Mouse (Mus musculus): ENCODE measurements around the gene Anapc2. TPM values are rescaled to one million over a fixed set of nuclear protein-coding genes. Genes with fewer than 3 reads are reported as not detected.
"Not testable (repeated sequence)": the region's sequence is repeated elsewhere in the genome, so short reads cannot be mapped to it uniquely, and the experiment has no call there.

The Anapc2 gene
- polyA plus RNA-seq, 1 experiment from 2014 or later: 147 TPM

DNA sequence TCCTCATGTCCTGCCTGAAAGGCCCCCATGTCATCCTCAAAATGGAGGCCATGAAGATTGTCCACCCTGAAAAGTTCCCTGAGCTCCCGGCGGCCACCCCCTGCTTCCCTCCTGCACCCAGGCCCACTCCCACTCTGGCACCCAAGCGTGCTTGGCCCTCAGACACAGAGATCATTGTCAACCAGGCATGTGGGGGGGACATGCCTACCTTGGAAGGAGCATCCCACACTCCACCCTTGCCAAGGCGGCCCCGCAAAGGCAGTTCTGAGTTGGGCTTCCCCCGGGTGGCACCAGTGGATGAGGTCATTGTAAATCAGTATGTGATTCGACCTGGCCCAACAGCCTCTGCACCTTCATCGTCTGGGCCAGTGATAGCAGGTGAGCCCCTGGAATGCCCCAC lies 28.9 kb upstream of the Anapc2 start:
- peaks cover 35% of the 10 kb centered on the region for H3K36me3 ChIP-seq
- H3K27me3 ChIP-seq: peaks cover 7% of the 10 kb centered on the region; the same call in 1 of the 2 replicates
- peak overlapping the region; percentile 71 for H3K4me2 ChIP-seq (replicated peaks)
- 80% methylated on average over 8 of the region's 8 CpGs for WGBS
- no peaks in the 10 kb centered on the region for H3K9me3 ChIP-seq
- peak overlapping the region; percentile 56 for H3K4me3 ChIP-seq (replicated peaks)
- peak overlapping the region; percentile 78 for H3K9ac ChIP-seq (replicated peaks)
- ATAC-seq: no peak
- H3K4me1 ChIP-seq (replicated peaks): peaks cover 35% of the 10 kb centered on the region
- H3K27ac ChIP-seq: no peak overlapping the region

DNA sequence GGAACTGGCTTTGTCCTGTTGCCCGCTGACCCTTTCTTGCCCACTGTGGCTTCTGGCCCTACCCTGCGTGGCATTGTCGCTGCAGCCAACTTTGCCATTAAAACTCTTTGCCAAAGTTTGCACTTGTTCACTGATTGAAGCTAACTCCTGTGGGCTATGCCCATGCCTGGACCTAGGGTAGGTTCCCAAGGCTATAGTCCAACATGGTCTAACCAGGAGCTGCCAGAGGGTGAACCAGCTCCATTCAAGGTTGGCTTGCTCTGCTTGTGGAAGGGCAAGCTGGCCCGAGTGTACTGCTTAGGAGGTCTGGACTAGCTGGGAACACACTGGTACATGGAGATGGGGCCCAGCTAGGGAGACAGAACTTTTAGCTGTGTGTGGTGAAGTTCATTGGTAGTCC lies 28.1 kb upstream of the Anapc2 start:
- Histone ChIP-seq H3K4me3 (replicated peaks) (no peak overlapping the region), H3K27ac (no peak overlapping the region), H3K4me2 (replicated peaks) (no peak overlapping the region), H3K4me1 (replicated peaks) (peaks cover 35% of the 10 kb centered on the region), H3K36me3 (peaks cover 43% of the 10 kb centered on the region), H3K9ac (replicated peaks) (no peak overlapping the region), H3K27me3 (peaks cover 5% of the 10 kb centered on the region; the same call in 1 of the 2 replicates), H3K9me3 (no peaks in the 10 kb centered on the region)
- WGBS: 88% methylated on average over 4 of the region's 4 CpGs
- no peak for ATAC-seq

DNA sequence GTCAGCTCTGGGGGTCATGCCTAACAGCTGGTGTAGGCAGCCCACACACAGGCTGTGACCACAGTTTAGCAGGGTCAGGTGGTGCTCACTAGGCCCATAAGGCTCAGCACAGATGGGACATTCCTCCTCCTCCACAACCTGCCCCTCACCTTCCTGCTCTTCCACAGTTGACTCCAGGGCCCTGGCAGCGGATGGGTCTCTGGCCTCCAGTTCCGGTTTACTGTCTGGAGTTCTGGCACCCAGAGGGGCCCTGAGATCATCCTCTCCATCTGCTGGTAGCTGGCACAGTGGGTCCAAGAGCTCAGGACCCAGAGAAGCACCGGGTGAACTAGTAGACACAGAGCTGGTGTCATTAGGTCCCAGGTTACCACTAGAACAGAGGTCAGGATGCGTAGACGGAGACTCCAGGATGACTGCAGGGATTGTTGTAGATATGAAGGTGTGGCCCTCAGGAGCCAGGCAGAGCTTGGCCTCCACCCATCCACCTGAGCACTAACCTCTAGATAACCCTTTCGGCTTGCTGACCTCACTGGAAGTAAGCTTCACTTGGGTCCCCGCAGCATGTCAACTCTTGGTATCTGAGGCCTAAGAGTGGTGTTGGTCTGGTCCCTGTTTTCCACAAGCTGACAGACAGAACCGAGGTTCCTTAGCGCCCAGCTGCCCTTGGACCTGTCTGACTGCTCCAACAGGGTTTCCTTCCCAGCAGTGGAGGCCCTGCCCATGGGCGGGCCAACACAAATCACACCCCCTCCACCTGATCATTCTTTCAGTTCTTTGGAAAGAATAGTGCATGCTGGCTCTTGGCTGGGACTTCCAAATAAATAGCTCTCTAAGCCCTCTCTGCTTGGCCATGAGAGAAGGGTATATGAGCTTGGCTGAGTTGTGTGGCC lies 25.9 kb upstream of the Anapc2 start, which contains the start of gene AL732309.1:
TSS of gene AL732309.1 (minus strand) at position 681 of the 890 bp plus-strand sequence.
- peaks cover 3% of the 10 kb centered on the region; the same call in 1 of the 2 replicates for H3K27me3 ChIP-seq
- no peak within 1 kb of the TSS for H3K4me2 ChIP-seq (replicated peaks)
- 94% methylated on average over 10 of the region's 10 CpGs for WGBS
- H3K9ac ChIP-seq (replicated peaks): no peak within 1 kb of the TSS
- peaks cover 64% of the 10 kb centered on the region for H3K36me3 ChIP-seq
- H3K4me1 ChIP-seq (replicated peaks): peaks cover 25% of the 10 kb centered on the region
- no peak for ATAC-seq
- H3K4me3 ChIP-seq (replicated peaks): no peak within 1 kb of the TSS
- no peak within 1 kb of the TSS for H3K27ac ChIP-seq
- H3K9me3 ChIP-seq: no peaks in the 10 kb centered on the region

DNA sequence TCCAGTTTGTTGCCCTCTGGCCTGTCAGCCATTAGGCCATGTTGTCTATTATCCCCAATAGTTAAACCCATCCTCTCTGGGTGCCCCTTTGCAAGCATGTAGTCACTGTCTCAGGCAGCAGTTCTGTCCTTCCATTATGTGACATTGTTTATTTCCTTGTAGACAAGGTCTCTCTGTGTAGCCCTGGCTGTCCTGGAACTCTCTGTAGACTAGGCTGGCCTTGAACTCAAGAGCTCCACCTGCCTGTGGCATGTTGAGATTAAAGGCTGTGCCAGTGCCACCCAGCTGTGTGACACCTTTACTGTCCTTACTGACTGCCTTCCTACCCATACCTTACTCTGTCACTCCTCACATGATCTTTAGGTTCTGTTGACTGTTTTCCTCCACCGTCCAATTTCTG lies 19.9 kb upstream of the Anapc2 start:
- no peak overlapping the region for H3K9ac ChIP-seq (replicated peaks)
- H3K27ac ChIP-seq: no peak overlapping the region
- 85% methylated on average over 1 of the region's 1 CpGs for WGBS
- no peaks in the 10 kb centered on the region for H3K9me3 ChIP-seq
- peaks cover 23% of the 10 kb centered on the region for H3K4me1 ChIP-seq (replicated peaks)
- H3K36me3 ChIP-seq: peaks cover 58% of the 10 kb centered on the region
- no peak overlapping the region for H3K4me2 ChIP-seq (replicated peaks)
- H3K27me3 ChIP-seq: no peaks in the 10 kb centered on the region
- no peak overlapping the region for H3K4me3 ChIP-seq (replicated peaks)
- ATAC-seq: no peak

DNA sequence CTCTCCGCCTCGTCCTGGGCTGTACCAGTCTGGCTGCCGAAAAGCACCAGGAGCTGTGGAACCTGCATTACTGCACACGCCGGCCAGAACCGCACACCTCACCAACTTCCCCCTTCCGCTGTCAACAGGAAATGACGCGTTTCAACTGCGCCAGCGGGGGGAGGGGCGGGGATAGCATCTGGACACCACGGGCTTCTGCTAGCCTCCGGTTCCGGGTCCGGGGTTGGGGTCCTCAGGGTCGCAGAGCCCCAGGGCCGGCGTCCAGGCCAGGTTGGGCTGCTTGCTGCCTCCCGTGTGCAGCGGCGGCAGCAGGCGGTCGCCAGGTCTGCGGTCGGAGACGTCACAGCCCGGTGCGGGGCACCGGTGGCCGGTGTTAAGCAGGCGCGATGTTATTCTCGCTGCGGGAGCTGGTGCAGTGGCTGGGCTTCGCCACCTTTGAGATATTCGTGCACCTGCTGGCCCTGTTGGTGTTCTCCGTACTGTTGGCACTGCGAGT lies 16.9 kb upstream of the Anapc2 start, which contains the start of gene Tmem203:
TSS of gene Tmem203 (plus strand) at position 156 of the 496 bp plus-strand sequence.
- Histone ChIP-seq H3K4me2 (replicated peaks) (peak within 1 kb of the TSS; percentile 91), H3K9me3 (no peaks in the 10 kb centered on the region), H3K9ac (replicated peaks) (peak within 1 kb of the TSS; percentile 90), H3K27ac (peak within 1 kb of the TSS; percentile 82), H3K27me3 (no peaks in the 10 kb centered on the region), H3K4me1 (replicated peaks) (peaks cover 26% of the 10 kb centered on the region), H3K36me3 (peaks cover 28% of the 10 kb centered on the region), H3K4me3 (replicated peaks) (peak within 1 kb of the TSS; percentile 99)
- WGBS: 0% methylated on average over 39 of the region's 39 CpGs
- ATAC-seq: peak; percentile 92

DNA sequence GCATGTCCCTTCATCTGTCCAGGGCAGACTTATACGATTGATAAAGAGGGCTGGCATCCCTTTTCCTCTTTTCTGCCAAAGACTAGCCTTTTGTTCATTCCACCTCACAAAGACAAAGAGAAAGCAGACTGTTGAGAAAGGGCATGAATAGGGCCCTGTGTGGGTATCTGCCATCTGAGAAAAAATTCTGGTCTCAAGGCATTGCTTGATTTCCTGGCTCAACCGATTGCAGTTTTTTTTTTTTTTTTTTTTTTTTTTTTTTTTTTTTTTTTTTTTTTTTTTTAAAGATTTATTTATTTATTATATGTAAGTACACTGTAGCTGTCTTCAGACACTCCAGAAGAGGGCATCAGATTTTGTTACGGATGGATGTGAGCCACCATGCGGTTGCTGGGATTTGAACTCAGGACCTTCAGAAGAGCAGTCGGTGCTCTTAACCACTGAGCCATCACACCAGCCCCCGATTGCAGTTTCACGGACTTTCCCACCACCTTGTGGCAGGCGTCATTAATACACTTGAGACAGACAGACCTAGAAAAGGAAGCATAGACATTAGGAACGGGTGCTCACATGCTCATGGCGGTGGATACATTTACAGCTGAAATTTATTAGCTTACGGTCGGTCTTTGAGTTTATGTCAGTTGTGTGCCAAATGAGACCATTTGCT lies 15.7 kb upstream of the Anapc2 start:
- not testable (repeated sequence) for H3K9me3 ChIP-seq, ATAC-seq, H3K27me3 ChIP-seq, H3K27ac ChIP-seq
- 63% methylated on average over 12 of the region's 12 CpGs for WGBS
- Histone ChIP-seq H3K9ac (replicated peaks) (peak overlapping the region; percentile 90), H3K4me2 (replicated peaks) (peak overlapping the region; percentile 91), H3K4me1 (replicated peaks) (peaks cover 26% of the 10 kb centered on the region), H3K36me3 (peaks cover 18% of the 10 kb centered on the region), H3K4me3 (replicated peaks) (peak overlapping the region; percentile 99)

DNA sequence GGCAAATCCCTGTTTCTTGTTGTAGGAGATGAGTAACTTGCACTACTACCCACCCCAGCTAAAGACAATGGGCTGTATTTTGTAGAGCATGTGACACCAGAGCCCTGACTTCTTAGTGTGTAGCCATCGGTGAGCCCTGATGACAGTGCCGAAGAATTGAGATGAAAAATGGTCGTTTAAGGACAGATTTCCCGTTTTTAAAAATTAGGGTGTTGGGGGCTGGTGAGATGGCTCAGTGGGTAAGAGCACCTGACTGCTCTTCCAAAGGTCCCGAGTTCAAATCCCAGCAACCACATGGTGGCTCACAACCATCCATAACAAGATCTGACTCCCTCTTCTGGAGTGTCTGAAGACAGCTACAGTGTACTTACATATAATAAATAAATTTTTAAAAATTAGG lies 15.0 kb upstream of the Anapc2 start:
- not testable (repeated sequence) for H3K27me3 ChIP-seq; H3K4me2 ChIP-seq (replicated peaks); H3K27ac ChIP-seq; H3K9me3 ChIP-seq; ATAC-seq; H3K9ac ChIP-seq (replicated peaks); H3K4me3 ChIP-seq (replicated peaks)
- peaks cover 30% of the 10 kb centered on the region for H3K4me1 ChIP-seq (replicated peaks)
- peaks cover 11% of the 10 kb centered on the region for H3K36me3 ChIP-seq
- 89% methylated on average over 5 of the region's 5 CpGs for WGBS

DNA sequence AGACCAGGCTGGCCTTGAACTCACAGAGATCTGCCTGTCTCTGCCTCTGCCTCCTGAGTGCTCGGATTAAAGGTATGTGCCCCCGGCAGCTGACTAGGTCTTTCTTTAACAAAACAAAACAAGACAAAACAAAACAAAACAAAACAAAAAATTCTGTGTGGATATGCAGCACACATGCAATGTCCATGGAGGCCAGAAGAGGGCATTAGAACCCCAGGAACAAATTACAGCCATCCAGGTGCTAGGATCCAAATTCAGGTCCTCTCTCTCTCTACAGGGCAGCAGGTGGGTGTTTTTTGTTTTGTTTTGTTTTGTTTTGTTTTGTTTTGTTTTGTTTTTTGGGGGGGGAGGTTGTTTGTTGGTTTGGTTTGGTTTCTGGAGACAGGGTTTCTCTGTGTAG lies 13.4 kb upstream of the Anapc2 start:
- H3K27ac ChIP-seq: no peak overlapping the region
- WGBS: 43% methylated on average over 2 of the region's 2 CpGs
- H3K9ac ChIP-seq (replicated peaks): no peak overlapping the region
- H3K4me1 ChIP-seq (replicated peaks): peaks cover 40% of the 10 kb centered on the region
- ATAC-seq: no peak
- H3K36me3 ChIP-seq: no peaks in the 10 kb centered on the region
- H3K9me3 ChIP-seq: no peaks in the 10 kb centered on the region
- peaks cover 6% of the 10 kb centered on the region for H3K27me3 ChIP-seq
- H3K4me3 ChIP-seq (replicated peaks): no peak overlapping the region
- H3K4me2 ChIP-seq (replicated peaks): no peak overlapping the region

DNA sequence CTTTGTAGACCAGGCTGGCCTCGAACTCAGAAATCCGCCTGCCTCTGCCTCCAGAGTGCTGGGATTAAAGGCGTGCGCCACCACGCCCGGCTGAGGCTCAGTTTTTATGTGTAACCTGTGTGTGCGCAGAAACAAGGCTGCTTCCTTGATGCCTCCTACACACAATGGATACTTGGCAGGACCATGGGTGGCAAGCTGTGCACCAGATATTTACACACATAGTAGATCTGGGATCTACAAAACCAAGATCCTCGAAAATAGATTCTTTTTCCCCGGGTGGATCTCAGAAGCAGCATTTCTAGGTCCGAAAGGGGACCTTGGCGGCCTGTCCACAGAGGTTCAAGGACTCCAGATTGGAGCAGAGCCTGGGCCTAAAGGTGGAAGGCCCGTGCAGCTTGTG lies 10.4 kb upstream of the Anapc2 start:
- peak overlapping the region; percentile 64 for H3K27ac ChIP-seq
- 46% methylated on average over 12 of the region's 12 CpGs for WGBS
- peaks cover 51% of the 10 kb centered on the region for H3K4me1 ChIP-seq (replicated peaks)
- H3K4me3 ChIP-seq (replicated peaks): peak overlapping the region; percentile 80
- 0 out of 2 replicates have a peak, but pooled peaks have one; percentile 2 for ATAC-seq
- H3K9ac ChIP-seq (replicated peaks): peak overlapping the region; percentile 64; the same call in 1 of the 2 replicates
- H3K36me3 ChIP-seq: no peaks in the 10 kb centered on the region
- peaks cover 16% of the 10 kb centered on the region for H3K27me3 ChIP-seq
- no peaks in the 10 kb centered on the region for H3K9me3 ChIP-seq
- peak overlapping the region; percentile 100 for H3K4me2 ChIP-seq (replicated peaks)

DNA sequence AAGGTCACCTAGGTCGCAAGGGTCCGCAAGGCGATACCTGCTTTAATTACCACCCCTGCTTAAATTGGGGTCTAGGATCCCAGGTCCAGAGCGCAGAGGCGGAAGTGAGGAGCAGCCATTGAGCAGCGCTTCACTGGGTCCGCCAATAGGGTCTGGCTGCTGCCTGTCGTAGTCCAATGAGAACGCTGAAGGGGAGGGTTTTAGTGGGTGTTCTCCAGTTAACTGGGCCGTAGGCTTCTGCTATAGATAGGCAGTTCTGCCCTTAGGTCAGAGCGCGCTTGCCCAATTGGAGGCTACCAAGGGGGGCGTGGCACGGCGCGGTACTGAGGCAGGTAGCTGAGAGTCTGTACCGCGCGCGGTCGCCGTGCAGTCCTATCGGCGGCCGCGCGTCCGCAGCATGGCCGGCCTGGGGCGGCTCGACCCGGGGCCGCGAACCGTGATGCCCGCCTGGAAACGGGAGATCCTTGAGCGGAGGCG lies 9.9 kb upstream of the Anapc2 start, which contains the start of gene Tprn:
TSS of gene Tprn (plus strand) at position 328 of the 477 bp plus-strand sequence.
- Histone ChIP-seq H3K4me2 (replicated peaks) (peak within 1 kb of the TSS; percentile 100), H3K36me3 (no peaks in the 10 kb centered on the region), H3K4me1 (replicated peaks) (peaks cover 52% of the 10 kb centered on the region), H3K27me3 (peaks cover 16% of the 10 kb centered on the region), H3K9ac (replicated peaks) (peak within 1 kb of the TSS; percentile 80), H3K9me3 (no peaks in the 10 kb centered on the region), H3K27ac (peak within 1 kb of the TSS; percentile 64), H3K4me3 (replicated peaks) (peak within 1 kb of the TSS; percentile 80)
- ATAC-seq: peak; percentile 99
- under 1% methylated on average over 38 of the region's 39 CpGs for WGBS

DNA sequence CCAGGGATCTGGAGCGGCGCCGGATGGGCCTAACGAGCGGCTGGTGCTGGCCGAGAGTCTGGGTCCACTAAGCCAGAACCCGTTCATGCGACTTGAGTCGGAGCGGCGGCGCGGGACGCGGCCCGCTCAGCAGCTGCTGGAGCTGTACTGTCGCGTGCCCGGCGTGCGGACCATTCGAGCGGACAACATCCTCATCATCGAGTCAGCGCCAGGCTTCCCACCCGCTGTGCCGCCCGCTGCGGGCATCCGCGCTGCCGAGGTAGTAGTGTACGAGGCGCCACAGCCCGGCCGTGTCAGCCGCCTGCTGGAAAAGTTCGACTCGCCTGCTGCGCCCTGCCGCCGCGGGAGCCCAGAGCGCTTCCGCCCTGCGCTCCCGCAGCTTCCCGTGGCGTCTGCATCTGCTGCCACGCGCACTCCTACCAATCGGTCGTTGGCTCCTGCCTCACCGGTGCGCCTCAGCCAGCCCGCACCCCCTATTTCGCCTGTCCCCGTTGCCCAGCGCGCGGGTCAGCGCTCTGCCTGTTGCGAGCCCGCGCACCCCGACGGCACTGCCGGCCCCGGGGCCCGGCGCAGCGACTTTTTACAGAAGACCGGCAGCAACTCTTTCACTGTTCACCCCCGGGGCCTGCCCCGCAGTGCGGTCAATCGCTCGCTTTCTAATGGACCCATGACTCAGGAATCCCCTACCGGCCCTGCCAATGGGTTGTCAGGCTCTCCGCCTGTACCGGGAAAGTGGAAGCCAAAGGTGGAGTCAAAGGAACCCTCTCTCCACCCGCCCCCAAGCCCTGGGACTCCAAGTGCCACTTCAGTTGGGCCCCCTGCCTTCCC lies 9.3 kb upstream of the Anapc2 start:
- WGBS: under 1% methylated on average over 73 of the region's 82 CpGs
- Histone ChIP-seq H3K9ac (replicated peaks) (peak overlapping the region; percentile 80), H3K4me2 (replicated peaks) (peak overlapping the region; percentile 100), H3K27me3 (peaks cover 16% of the 10 kb centered on the region), H3K27ac (peak overlapping the region; percentile 64), H3K36me3 (0 out of 2 replicates have a peak, but pooled peaks cover 2% of the 10 kb centered on the region), H3K9me3 (no peaks in the 10 kb centered on the region), H3K4me1 (replicated peaks) (peaks cover 55% of the 10 kb centered on the region), H3K4me3 (replicated peaks) (peak overlapping the region; percentile 80)
- 0 out of 2 replicates have a peak, but pooled peaks have one; percentile 0 for ATAC-seq

All from midbrain, embryonic 13.5 days (tissue).